Mouse (Mus musculus) embryonic fibroblast, embryonic 13.5 days (primary cell): ENCODE data around the gene Eif1.
A peak's percentile ranks its signal among the peaks of the same experiment; 100 is the strongest.

Experiments
- CTCF ChIP-seq: IDR thresholded peaks from 2 replicates; pipeline ENCODE4 v1.5.1; 2011; ENCODE audit warnings: mild to moderate bottlenecking, control low read depth, low read length, moderate library complexity, borderline replicate concordance; ENCODE audit not compliant: insufficient read depth
- POLR2A ChIP-seq: IDR thresholded peaks from 2 replicates; pipeline ENCODE4 v1.6.1; 2011; ENCODE audit warnings: low read depth, mild to moderate bottlenecking, control low read depth, low read length, moderate library complexity

DNA sequence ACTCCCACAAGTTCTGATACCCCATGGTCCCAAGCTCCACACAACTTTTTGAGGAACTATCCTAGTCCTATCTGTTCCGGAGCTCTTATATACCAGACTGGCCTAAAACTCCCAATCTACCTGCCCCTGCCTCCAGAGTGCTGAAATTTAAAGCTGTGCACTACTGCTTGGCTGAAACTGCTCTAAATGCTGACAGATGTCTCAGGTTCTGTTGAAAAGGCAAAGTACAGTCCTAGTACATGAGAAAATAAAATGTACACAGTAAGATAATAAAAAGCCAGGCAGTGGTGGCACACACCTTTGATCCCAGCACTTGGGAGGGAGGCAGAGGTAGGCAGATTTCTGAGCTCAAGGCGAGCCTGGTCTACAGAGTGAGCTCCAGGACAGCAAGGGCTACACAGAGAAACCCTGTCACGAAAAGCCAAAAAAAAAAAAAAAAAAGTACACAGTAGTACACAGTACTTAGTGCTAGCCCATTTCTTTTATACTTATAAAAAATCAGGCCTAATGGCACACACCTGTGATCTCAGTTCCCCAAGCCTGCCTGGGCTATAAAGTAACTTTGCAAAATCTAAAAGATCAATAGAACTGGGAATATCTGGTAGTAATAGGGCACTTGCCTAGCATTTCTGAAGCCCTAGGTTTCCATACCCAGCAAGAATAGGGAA lies 3.0 kb downstream of the Eif1 start:
- no peak for TF ChIP-seq CTCF
- TF ChIP-seq POLR2A = peak; percentile 16; the same call in 1 of the 2 replicates
